Mouse (Mus musculus): Measurements from ENCODE around the gene Igf2bp3. TPM values are rescaled to one million over a fixed set of nuclear protein-coding genes. Genes with fewer than 3 reads are reported as not detected.
A peak's percentile ranks its signal among the peaks of the same experiment; 100 is the strongest.

The Igf2bp3 gene
- polyA plus RNA-seq, 1 experiment from 2014 or later: 40.9 TPM

GRCm38 (mm10) chr6:49077894-49078293, 136.9 kb downstream of the Igf2bp3 start:
- no peak overlapping the region for H3K4me2 ChIP-seq
- 0 out of 2 replicates have a peak, but pooled peaks cover 10% of the 10 kb centered on the region for H3K36me3 ChIP-seq

GRCm38 (mm10) chr6:49074117-49074490, 140.7 kb downstream of the Igf2bp3 start:
- peak; percentile 80 for ATAC-seq (ENCODE audit: low read depth)
- Histone ChIP-seq H3K27ac (replicated peaks) (peak overlapping the region; percentile 85), H3K36me3 (no peaks in the 10 kb centered on the region), H3K9me3 (no peaks in the 10 kb centered on the region), H3K9ac (peak overlapping the region; percentile 94), H3K4me3 (peak overlapping the region; percentile 81), H3K4me1 (replicated peaks) (peaks cover 26% of the 10 kb centered on the region), H3K27me3 (no peaks in the 10 kb centered on the region), H3K4me2 (peak overlapping the region; percentile 84)
- 1% methylated on average over 19 of the region's 19 CpGs for WGBS

More at GRCm38 (mm10) chr6:49077894-49078293, 136.9 kb downstream of the Igf2bp3 start:
- Histone ChIP-seq H3K27me3 (no peaks in the 10 kb centered on the region), H3K27ac (replicated peaks) (no peak overlapping the region), H3K9ac (no peak overlapping the region), H3K9me3 (no peaks in the 10 kb centered on the region), H3K4me1 (replicated peaks) (peaks cover 26% of the 10 kb centered on the region), H3K4me3 (no peak overlapping the region)
- no peak for ATAC-seq (ENCODE audit: low read depth)
- whole genome bisulfite sequencing: 82% methylated on average over 2 of the region's 2 CpGs

DNA sequence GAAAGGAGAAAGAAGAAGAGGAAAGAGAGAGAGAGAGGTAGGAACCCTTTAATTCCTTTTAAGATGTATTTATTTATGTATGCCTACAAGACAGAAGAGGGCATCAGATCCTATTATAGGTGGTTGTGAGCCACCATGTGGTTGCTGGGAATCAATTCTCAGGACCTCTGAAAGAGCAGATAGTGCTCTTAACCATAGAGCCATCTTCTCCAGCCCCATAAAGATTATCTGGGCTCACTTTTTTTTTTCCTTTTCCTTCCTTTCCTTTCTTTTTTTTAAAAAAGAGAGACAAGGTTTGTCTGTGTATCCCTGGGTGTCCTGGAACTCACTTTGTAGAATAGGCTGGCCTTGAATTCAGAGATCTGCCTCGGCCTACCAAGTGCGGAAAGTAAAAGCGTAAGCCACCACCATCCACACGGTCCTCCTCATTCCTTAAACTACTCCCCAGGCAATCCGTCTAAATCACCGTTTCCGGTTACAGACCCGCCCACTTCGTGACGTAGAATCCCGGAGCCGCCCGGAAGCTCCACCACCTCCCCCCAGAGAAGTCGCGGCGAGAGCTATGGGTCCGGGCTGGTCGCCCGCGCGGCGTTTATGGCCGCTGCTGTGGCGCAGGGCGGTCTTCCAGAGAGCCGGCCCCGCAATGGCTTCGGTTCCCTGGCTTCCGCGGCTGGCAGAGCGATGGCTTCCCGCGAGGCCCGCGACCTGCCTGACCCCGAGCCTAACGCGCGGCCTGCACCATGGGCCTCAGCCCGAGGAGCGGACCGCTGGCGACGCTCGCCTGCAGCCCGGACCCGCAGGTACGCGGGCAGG, 141.2 kb downstream of the Igf2bp3 start, which contains the start of gene Malsu1:
Gene Malsu1, plus strand, starts transcription at position 492 of the 813 bp plus-strand sequence.
- Histone ChIP-seq H3K27me3 (no peaks in the 10 kb centered on the region), H3K36me3 (no peaks in the 10 kb centered on the region), H3K9ac (peak within 1 kb of the TSS; percentile 94), H3K4me2 (peak within 1 kb of the TSS; percentile 84), H3K27ac (replicated peaks) (peak within 1 kb of the TSS; percentile 85), H3K9me3 (no peaks in the 10 kb centered on the region), H3K4me1 (replicated peaks) (peaks cover 26% of the 10 kb centered on the region), H3K4me3 (peak within 1 kb of the TSS; percentile 81)
- peak; percentile 98 for ATAC-seq (ENCODE audit: low read depth)
- WGBS: 0% methylated on average over 49 of the region's 49 CpGs

- Histone ChIP-seq H3K9me3 (no peaks in the 10 kb centered on the region), H3K27ac (replicated peaks) (no peak overlapping the region), H3K4me2 (no peak overlapping the region), H3K36me3 (no peaks in the 10 kb centered on the region), H3K9ac (no peak overlapping the region), H3K4me1 (replicated peaks) (peaks cover 4% of the 10 kb centered on the region; the same call in 1 of the 2 replicates), H3K4me3 (no peak overlapping the region), H3K27me3 (no peaks in the 10 kb centered on the region)
- 42% methylated on average over 4 of the region's 4 CpGs for WGBS
- no peak for ATAC-seq (ENCODE audit: low read depth)
These were observed 146.4 kb downstream of the Igf2bp3 start for GRCm38 (mm10) chr6:49068361-49068760.

DNA sequence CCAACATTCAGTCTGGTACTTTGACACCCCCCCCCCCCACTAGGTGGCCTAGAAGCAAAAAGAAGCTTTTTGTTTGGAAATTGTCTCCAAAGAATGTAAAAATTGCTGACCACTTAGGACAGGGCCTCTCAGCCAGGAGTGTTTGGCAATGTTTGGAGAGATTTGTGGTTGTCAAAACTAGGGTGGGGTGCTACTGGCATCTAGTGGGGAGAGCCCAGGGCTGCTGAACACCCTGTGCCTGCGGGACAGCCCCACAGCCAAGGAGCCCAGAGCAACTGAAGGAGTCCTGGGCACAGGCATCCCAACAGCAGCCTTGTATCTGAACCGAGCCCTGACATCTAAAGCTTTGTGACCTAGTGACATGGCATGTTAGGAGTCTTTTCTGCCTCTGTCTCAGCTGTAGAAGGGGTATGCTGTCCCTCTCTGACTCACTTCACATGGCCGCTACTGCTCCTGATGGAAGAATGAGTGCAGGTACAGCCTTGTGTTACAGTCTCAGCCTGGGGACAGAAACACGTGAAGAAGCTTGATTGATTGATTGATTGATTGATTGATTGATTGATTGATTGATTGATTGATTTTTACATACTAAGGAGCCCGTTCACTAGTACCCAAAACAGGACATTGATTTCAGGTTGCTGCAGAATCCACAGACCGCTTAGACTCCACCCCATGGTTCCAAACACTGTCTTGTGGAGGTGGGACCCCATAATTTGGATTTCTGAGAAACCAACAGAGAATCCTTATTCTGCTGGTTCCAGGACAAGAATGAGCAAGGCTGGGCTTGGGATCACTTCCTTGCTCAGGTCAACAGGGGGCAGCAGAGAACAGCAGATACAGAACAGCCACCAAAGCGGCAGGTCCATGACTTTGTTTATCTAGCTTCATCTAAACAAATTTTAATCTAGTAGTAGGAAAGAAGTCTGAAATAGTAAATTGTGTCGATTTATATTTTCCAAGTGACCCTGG, 157.4 kb downstream of the Igf2bp3 start:
- Histone ChIP-seq H3K4me1 (replicated peaks) (peaks cover 15% of the 10 kb centered on the region), H3K27ac (replicated peaks) (no peak overlapping the region), H3K9me3 (no peaks in the 10 kb centered on the region), H3K4me2 (no peak overlapping the region), H3K4me3 (no peak overlapping the region), H3K9ac (no peak overlapping the region), H3K36me3 (no peaks in the 10 kb centered on the region), H3K27me3 (no peaks in the 10 kb centered on the region)
- WGBS: 38% methylated on average over 8 of the region's 8 CpGs
- peak; percentile 62 for ATAC-seq (ENCODE audit: low read depth)

DNA sequence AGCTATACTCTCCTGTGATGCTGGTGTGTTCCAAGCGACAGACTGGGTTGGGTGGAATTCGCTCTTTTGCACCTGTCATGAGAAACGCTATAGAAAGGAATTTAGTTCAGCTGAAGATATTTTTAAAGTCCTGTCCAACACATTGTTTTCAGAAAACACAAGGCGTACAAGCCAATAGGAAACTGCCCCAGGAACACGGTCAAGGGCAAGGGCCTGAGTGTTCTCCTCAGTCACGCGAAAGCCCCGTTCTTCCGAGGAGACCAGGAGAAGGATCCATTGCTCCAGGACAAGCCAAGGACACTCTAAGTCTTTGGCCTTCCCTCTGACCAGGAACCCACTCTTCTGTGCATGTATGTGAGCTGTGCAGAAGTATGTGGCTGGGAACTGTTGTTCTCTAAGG, 158.7 kb downstream of the Igf2bp3 start:
- Histone ChIP-seq H3K4me1 (replicated peaks) (peaks cover 15% of the 10 kb centered on the region), H3K9ac (no peak overlapping the region), H3K27me3 (no peaks in the 10 kb centered on the region), H3K36me3 (no peaks in the 10 kb centered on the region), H3K27ac (replicated peaks) (no peak overlapping the region), H3K9me3 (no peaks in the 10 kb centered on the region), H3K4me2 (no peak overlapping the region), H3K4me3 (no peak overlapping the region)
- 63% methylated on average over 9 of the region's 9 CpGs for WGBS
- ATAC-seq (ENCODE audit: low read depth): no peak

GRCm38 (mm10) chr6:49055256-49055733, 159.5 kb downstream of the Igf2bp3 start:
- peak; percentile 74; the same call in 1 of the 2 replicates for ATAC-seq (ENCODE audit: low read depth)
- Histone ChIP-seq H3K27ac (replicated peaks) (peak overlapping the region; percentile 69), H3K4me1 (replicated peaks) (peaks cover 15% of the 10 kb centered on the region), H3K36me3 (no peaks in the 10 kb centered on the region), H3K9me3 (no peaks in the 10 kb centered on the region), H3K27me3 (no peaks in the 10 kb centered on the region), H3K4me3 (no peak overlapping the region), H3K4me2 (no peak overlapping the region; the same call in 1 of the 2 replicates), H3K9ac (no peak overlapping the region)
- WGBS: 2% methylated on average over 7 of the region's 7 CpGs

DNA sequence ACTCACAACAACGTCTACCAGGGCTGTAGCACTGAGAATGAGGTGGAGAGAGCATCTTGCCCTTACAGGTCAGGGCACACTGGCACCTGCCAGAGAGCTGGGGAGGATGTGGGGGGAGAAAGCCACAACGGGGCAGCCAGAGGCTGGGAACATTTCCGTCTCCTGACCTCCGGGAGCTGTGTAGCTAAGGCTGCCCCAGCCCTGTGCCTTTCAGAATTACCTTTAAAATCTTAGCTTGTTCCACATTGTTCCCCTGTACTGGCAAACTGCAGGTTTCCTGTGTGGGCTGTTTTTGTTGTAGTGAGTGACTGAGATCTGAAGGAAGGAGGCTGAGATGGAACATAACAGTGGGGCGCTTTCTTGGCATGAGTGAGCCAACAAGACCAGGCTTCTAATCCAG, 162.6 kb downstream of the Igf2bp3 start:
- Histone ChIP-seq H3K4me2 (no peak overlapping the region), H3K36me3 (no peaks in the 10 kb centered on the region), H3K4me3 (no peak overlapping the region), H3K27ac (replicated peaks) (no peak overlapping the region), H3K27me3 (no peaks in the 10 kb centered on the region), H3K9ac (no peak overlapping the region), H3K9me3 (no peaks in the 10 kb centered on the region), H3K4me1 (replicated peaks) (peaks cover 15% of the 10 kb centered on the region)
- no peak for ATAC-seq (ENCODE audit: low read depth)
- 84% methylated on average over 5 of the region's 5 CpGs for WGBS

GRCm38 (mm10) chr6:49050677-49051410, 163.9 kb downstream of the Igf2bp3 start:
- H3K27me3 ChIP-seq: no peaks in the 10 kb centered on the region
- no peak for ATAC-seq (ENCODE audit: low read depth)
- peaks cover 12% of the 10 kb centered on the region for H3K4me1 ChIP-seq (replicated peaks)
- no peak overlapping the region for H3K4me2 ChIP-seq
- H3K9ac ChIP-seq: no peak overlapping the region
- 75% methylated on average over 11 of the region's 11 CpGs for WGBS
- no peaks in the 10 kb centered on the region for H3K36me3 ChIP-seq
- H3K9me3 ChIP-seq: no peaks in the 10 kb centered on the region
- no peak overlapping the region for H3K27ac ChIP-seq (replicated peaks)
- no peak overlapping the region for H3K4me3 ChIP-seq

DNA sequence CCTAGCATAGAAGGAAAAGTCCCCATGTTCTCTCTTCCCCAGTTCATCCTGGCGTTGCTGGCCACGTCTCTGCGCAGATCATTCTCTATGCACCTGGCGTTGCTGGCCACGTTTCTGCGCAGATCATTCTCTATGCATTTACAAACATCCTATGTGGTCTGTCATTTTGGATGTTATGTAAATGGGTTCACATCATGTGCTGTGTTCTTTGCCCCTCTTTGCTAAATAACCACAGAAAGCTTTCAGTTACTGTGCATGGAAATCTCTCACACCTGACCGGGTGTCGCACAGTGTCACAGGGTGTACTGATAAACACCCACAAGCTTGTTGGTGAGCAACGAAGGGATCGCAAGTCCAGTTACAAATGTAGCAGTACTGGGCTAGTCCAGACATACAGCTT, 166.4 kb downstream of the Igf2bp3 start:
- no peak for ATAC-seq (ENCODE audit: low read depth)
- Histone ChIP-seq H3K9ac (no peak overlapping the region), H3K27me3 (no peaks in the 10 kb centered on the region), H3K4me1 (replicated peaks) (no peaks in the 10 kb centered on the region), H3K27ac (replicated peaks) (no peak overlapping the region), H3K9me3 (no peaks in the 10 kb centered on the region), H3K4me2 (no peak overlapping the region), H3K4me3 (no peak overlapping the region), H3K36me3 (no peaks in the 10 kb centered on the region)
- WGBS: 91% methylated on average over 10 of the region's 10 CpGs

GRCm38 (mm10) chr6:49047848-49048247, 166.9 kb downstream of the Igf2bp3 start:
- H3K36me3 ChIP-seq: no peaks in the 10 kb centered on the region
- no peak overlapping the region for H3K9ac ChIP-seq
- H3K4me1 ChIP-seq (replicated peaks): no peaks in the 10 kb centered on the region
- no peak overlapping the region for H3K4me3 ChIP-seq
- ATAC-seq (ENCODE audit: low read depth): no peak
- H3K4me2 ChIP-seq: no peak overlapping the region
- WGBS: 77% methylated on average over 10 of the region's 10 CpGs
- H3K27ac ChIP-seq (replicated peaks): no peak overlapping the region
- H3K9me3 ChIP-seq: no peaks in the 10 kb centered on the region
- H3K27me3 ChIP-seq: no peaks in the 10 kb centered on the region

Data from neural tube, embryonic 13.5 days (tissue).